Mouse (Mus musculus): ENCODE results near the gene Prkce.

DNA sequence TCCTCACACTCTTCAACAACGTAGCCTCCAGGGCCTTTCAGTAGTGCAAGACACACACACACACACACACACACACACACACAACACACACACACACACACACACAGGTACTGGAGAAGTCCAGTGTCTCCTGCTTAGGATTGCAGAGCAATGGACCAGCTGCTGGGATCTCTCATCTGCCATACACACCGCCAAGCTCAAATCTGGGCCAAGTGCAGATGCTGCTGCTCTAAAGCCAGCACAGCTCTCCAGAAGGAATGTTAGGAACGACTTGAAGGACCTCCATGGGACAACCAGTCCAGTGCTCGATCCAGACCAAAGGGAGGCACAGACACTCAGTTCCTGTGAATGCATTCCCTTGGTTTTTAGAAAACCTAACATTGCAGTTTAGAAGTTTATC is 414.8 kb downstream of the Prkce start:
- TF ChIP-seq CTCF (IDR thresholded peaks at IDR 0.05; ENCODE audit: borderline replicate concordance, insufficient read depth, low read length) (no peak), POLR2A (IDR thresholded peaks at IDR 0.05; ENCODE audit: low read depth, low read length) (no peak)
